Comparison of ENCODE assay signal across 9 mouse cellular contexts in genomic region chr5:36597653-36598052, GRCm38 (mm10). TPM values are rescaled to one million over a fixed set of nuclear protein-coding genes. Genes with fewer than 3 reads are reported as not detected.
DNase-seq lines count a peak whose midpoint lies in the region; ATAC-seq and TF ChIP-seq lines count a peak whose summit lies in the region.
"Had no signal": no experiment of that assay in that cellular context is flagged by ENCODE, and none has a peak within 500 bp of the region (broad histone marks: within the 10 kb centered on the region; RNA-seq: fewer than 3 reads in every experiment).

No protein-coding gene starts in this region.

- no peak overlapping the region for H3K4me3 ChIP-seq in gastrocnemius, adult 2 months
- no peak overlapping the region for H3K4me3 ChIP-seq in midbrain, embryonic 16.5 days (ENCODE audit: low read depth, low read length)
- no peak overlapping the region for H3K4me3 ChIP-seq in midbrain, embryonic 15.5 days
- H3K4me3 ChIP-seq in kidney, embryonic 15.5 days (replicated peaks) = no peak overlapping the region
- H3K4me3 ChIP-seq in myocyte = no peak overlapping the region
- H3K4me3 ChIP-seq: limb, embryonic 12.5 days had no signal

- TF ChIP-seq POLR2A in myocyte (IDR thresholded peaks at IDR 0.05; ENCODE audit: insufficient read length, low read depth) = no peak

- no peaks in the 10 kb centered on the region for H3K27me3 ChIP-seq in midbrain, embryonic 16.5 days (ENCODE audit: control insufficient read depth, insufficient read depth, low read depth, low read length)
- no peaks in the 10 kb centered on the region for H3K27me3 ChIP-seq in midbrain, embryonic 15.5 days (replicated peaks)
- no peaks in the 10 kb centered on the region for H3K27me3 ChIP-seq in kidney, embryonic 15.5 days
- no peaks in the 10 kb centered on the region for H3K27me3 ChIP-seq in myocyte (ENCODE audit: control insufficient read depth, insufficient read depth, insufficient read length)
- H3K27me3 ChIP-seq: limb, embryonic 12.5 days had no signal

- intact Hi-C loops in gastrocnemius, adult 2 months (cut with DNase I) = no loop called here
- intact Hi-C loops in gastrocnemius, postnatal 36 days (cut with DNase I) = no loop called here

- H3K9me3 ChIP-seq in midbrain, embryonic 16.5 days (replicated peaks; ENCODE audit: control insufficient read depth, low read length, poor library complexity, severe bottlenecking) = no peaks in the 10 kb centered on the region
- no peaks in the 10 kb centered on the region for H3K9me3 ChIP-seq in midbrain, embryonic 15.5 days
- no peaks in the 10 kb centered on the region for H3K9me3 ChIP-seq in kidney, embryonic 15.5 days (replicated peaks)
- H3K9me3 ChIP-seq: limb, embryonic 12.5 days had no signal

- DNase-seq in gastrocnemius, adult 2 months = peak; percentile 52
- DNase-seq in gastrocnemius, postnatal 36 days = no peak
- DNase-seq in thymus, postnatal 4 days = no peak
- DNase-seq in layer of hippocampus, postnatal 25 days (ENCODE audit: extremely low spot score in 1 of 2, low spot score in 1 of 2) = no peak

- 33% methylated on average over 4 of the region's 4 CpGs for WGBS in midbrain, embryonic 16.5 days
- WGBS in midbrain, embryonic 15.5 days = 49% methylated on average over 4 of the region's 4 CpGs
- 36% methylated on average over 4 of the region's 4 CpGs for WGBS in kidney, embryonic 15.5 days

- H3K27ac ChIP-seq in gastrocnemius, adult 2 months = no peak overlapping the region
- H3K27ac ChIP-seq in midbrain, embryonic 16.5 days (ENCODE audit: low read length) = no peak overlapping the region
- no peak overlapping the region for H3K27ac ChIP-seq in midbrain, embryonic 15.5 days
- H3K27ac ChIP-seq in kidney, embryonic 15.5 days = no peak overlapping the region
- H3K27ac ChIP-seq: limb, embryonic 12.5 days had no signal

- peak; percentile 40 for TF ChIP-seq CTCF in gastrocnemius, adult 2 months (IDR thresholded peaks at IDR 0.05)

- ATAC-seq in midbrain, embryonic 16.5 days = 0 out of 2 replicates have a peak, but pooled peaks have one; percentile 34
- ATAC-seq in midbrain, embryonic 15.5 days (replicated peaks) = no peak
- ATAC-seq in kidney, embryonic 15.5 days (replicated peaks; ENCODE audit: low FRiP score) = 0 out of 2 replicates have a peak, but pooled peaks have one; percentile 33

- no peak overlapping the region for H3K9ac ChIP-seq in midbrain, embryonic 16.5 days (ENCODE audit: low read depth, low read length)
- no peak overlapping the region for H3K9ac ChIP-seq in midbrain, embryonic 15.5 days
- H3K9ac ChIP-seq in kidney, embryonic 15.5 days = no peak overlapping the region
- H3K9ac ChIP-seq: limb, embryonic 12.5 days had no signal

- no peak overlapping the region for H3ac ChIP-seq in myocyte (ENCODE audit: control insufficient read depth, insufficient read length)

- no peaks in the 10 kb centered on the region for H3K4me1 ChIP-seq in midbrain, embryonic 16.5 days (ENCODE audit: control insufficient read depth, insufficient read depth, low read length)
- no peaks in the 10 kb centered on the region for H3K4me1 ChIP-seq in midbrain, embryonic 15.5 days
- H3K4me1 ChIP-seq in kidney, embryonic 15.5 days = no peaks in the 10 kb centered on the region

- H3K4me2 ChIP-seq in midbrain, embryonic 16.5 days (ENCODE audit: low read length) = no peak overlapping the region
- no peak overlapping the region for H3K4me2 ChIP-seq in midbrain, embryonic 15.5 days
- H3K4me2 ChIP-seq in kidney, embryonic 15.5 days = no peak overlapping the region
- no peak overlapping the region for H3K4me2 ChIP-seq in myocyte (ENCODE audit: low read depth)
- H3K4me2 ChIP-seq: limb, embryonic 12.5 days had no signal

- peaks cover 16% of the 10 kb centered on the region; the same call in 1 of the 2 replicates for H3K36me3 ChIP-seq in midbrain, embryonic 16.5 days (ENCODE audit: control insufficient read depth, insufficient read depth, low read length)
- peaks cover 19% of the 10 kb centered on the region for H3K36me3 ChIP-seq in midbrain, embryonic 15.5 days (replicated peaks)
- H3K36me3 ChIP-seq in kidney, embryonic 15.5 days = peaks cover 42% of the 10 kb centered on the region
- peaks cover 10% of the 10 kb centered on the region for H3K36me3 ChIP-seq in myocyte (ENCODE audit: control insufficient read depth, insufficient read depth)

- no peaks in the 10 kb centered on the region for H3K79me2 ChIP-seq in myocyte (ENCODE audit: control insufficient read depth, insufficient read depth)

TF ChIP-seq in myocyte, 11 proteins besides CTCF, POLR2A, EP300 and RAD21:
- TF ChIP-seq USF1 (IDR thresholded peaks at IDR 0.05; ENCODE audit: low read depth) = no peak
- no peak for TF ChIP-seq MAX (IDR thresholded peaks at IDR 0.05; ENCODE audit: low read depth)
- TF ChIP-seq POLR2AphosphoS2 (IDR thresholded peaks at IDR 0.05; ENCODE audit: insufficient read length, low read depth) = peak; percentile 53
- no peak for TF ChIP-seq E2F4 (IDR thresholded peaks at IDR 0.05; ENCODE audit: insufficient read depth)
TF ChIP-seq in myocyte: peak in this region for 1.

RNA-seq across cellular contexts. Expression of gene Tbc1d14, which starts 4.6 kb away (rescaled TPM):
- total RNA-seq in gastrocnemius, adult 2 months (2021) = 10 to 100 TPM; 14.3 to 16.7 TPM
- total RNA-seq in gastrocnemius, postnatal 36 days (2021) = 10 to 100 TPM; 10.4 to 13.3 TPM
- polyA plus RNA-seq in midbrain, embryonic 16.5 days (2015; fragmentation: Nextera tagmentation; extraction: Ambion mirVana) = 74.6 and 76.1 TPM in 2 replicates
- polyA plus RNA-seq in midbrain, embryonic 15.5 days (2015; fragmentation: Nextera tagmentation; extraction: Ambion mirVana) = 70.4 and 75.0 TPM in 2 replicates
- 45.2 and 46.2 TPM in 2 replicates for polyA plus RNA-seq in kidney, embryonic 15.5 days (2015; fragmentation: Nextera tagmentation; extraction: Ambion mirVana)
- 7.8 TPM for polyA plus RNA-seq in myocyte (2012; fragmentation: generic; extraction: Trizol)
- 100 to 1,000 TPM in 1 of 2 experiments, 10 to 100 TPM in 1; 92.4 to 104 TPM for total RNA-seq in layer of hippocampus, postnatal 25 days (2021)
